Mouse (Mus musculus) hematopoietic stem cell, adult 5-6 weeks (primary cell): ENCODE measurements at regions not wholly inside any gene's neighbourhood (a gene's known extent, or its start where the extent isn't known, plus 50 kb on each side); places are given as distances from the start of the nearest gene placed in this dataset.
"Not testable (repeated sequence)": the region's sequence is repeated elsewhere in the genome, so short reads cannot be mapped to it uniquely, and the experiment has no call there.

ENCODE experiments used
- ATAC-seq, 2 experiments: fragments of 125-278 bp in 1 of 2; replicated peaks in 1 of 2; 2 replicates each; pipeline ENCODE4 v1.8.0; 2016 to 2017; ENCODE audit warnings: inconsistent platforms in 2 of 2, mild to moderate bottlenecking in 2 of 2, moderate number of reproducible peaks in 2 of 2, low read depth in 1 of 2, moderate TSS enrichment in 1 of 2; ENCODE audit not compliant: low FRiP score in 2 of 2, poor library complexity in 2 of 2, severe bottlenecking in 2 of 2, insufficient read depth in 1 of 2, low TSS enrichment in 1 of 2

DNA sequence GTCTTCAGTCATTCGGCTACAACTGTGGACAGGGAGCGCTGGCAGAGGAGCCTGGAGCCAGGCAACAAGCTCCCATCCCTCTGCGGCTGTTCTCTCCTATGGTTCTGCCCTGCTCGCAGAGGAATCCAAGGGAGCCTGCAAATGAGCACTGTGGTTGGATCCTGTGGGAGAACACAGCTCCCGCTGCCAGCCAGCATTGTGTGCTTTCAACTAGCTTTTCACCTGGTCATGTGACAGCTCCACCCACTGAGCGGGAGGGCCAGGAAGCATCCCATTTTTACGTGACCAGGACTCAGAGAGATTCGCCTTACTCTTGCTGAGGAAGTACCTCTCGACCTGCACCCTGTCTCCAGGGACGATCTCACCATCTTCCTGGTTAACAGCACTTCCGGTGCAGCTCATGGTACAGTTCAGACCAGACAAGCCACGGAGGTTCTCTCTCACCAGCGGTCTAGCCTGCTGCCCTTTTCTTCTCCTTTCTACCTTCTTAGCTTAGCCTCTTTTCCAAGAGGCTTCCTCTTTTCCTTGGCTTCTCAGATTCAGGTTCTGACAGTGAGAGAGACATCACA is 186.7 kb upstream of the Kit start:
- ATAC-seq: peak in 1 of 2 experiments; percentile 51; a peak in 2 of 4 replicates

DNA sequence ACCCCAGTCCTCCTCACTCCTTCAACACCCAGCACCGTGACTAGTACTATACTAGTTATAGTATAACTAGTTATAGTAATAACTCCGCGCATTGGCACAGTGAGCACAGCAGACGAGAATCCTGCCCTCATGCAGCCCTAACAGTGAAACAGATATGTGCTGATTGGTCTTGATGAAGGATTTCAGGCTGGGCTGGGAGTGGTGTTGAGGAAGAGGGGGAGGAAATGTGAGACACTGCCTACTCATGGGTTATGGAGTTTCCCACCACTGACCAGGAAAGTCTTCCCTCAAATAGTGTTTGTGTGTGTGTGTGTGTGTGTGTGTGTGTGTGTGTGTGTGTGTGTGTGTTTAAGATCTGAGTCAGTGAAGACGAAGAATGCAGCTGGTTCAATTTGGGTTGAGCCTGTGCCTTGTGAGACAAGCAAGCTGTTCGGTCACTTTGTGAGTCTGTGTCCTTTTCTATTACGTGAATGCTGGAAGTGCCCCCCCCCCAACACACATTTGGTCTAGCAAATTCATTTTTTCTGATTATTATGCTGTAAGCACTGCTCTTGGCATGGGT is 185.9 kb upstream of the Kit start:
- no peak for ATAC-seq

DNA sequence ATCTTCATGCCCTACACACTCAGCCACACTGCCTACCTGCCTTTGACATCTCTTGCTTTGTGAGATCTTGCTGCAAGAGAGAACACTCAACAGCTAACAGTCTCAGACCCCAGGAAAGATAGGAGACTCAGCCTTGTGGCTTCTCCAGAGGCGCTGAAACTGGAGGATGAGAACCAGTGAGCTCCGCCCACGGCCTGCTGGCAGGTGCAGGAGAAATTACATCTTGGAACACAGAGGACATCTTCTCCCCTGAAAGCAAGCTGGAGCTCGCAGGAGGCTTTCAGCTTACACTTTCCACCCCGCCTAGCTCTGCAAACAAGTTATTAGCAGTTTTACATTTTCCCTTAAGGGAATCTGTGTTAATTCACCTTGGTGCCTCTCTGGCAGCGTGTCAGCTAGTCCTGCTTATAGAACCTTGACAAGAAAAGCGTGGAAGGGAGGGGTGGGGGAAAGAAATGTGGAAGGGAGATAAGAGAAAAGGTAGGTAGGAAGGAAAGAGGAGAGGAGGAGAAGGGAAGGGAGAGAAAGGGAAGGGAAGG is 185.2 kb upstream of the Kit start:
- ATAC-seq: no peak

DNA sequence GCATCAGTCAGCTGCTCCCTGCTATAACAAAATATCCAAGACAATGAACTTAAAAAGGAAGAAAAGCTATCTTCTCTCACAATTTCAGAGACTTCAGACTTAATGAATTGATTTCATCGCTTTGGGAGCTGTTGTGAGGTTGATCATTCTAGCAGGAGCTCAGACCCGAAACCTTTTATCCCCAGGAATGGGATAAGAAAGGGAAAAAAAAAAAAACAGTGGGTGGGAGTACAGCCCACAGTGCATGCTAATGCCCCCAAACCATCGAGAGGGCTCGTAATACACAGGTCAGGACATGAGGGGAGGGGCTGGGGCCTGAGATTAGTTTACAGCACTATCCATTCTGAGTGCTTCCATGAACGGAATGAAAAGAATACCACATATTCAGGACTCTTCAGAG is 175.9 kb upstream of the Kit start:
- no peak for ATAC-seq

DNA sequence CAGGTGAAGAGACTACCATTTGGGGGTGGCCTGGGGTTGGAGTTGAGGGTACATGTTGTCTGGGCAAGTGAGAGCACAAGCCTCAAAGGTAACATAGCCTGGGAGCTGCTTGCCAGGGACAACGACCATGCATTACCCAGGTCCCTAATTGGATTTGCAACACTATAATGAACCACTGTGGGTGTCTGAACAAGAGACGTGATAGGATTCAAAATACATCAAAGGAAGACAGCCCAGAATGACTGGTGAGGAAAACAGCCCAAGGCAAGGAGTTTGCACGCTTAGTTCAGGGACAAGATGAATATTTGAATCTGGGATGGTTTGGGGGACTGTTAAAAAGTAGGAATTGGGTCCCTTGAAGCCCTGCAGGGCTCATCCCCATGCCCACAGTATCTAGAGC is 173.0 kb upstream of the Kit start:
- ATAC-seq: no peak

DNA sequence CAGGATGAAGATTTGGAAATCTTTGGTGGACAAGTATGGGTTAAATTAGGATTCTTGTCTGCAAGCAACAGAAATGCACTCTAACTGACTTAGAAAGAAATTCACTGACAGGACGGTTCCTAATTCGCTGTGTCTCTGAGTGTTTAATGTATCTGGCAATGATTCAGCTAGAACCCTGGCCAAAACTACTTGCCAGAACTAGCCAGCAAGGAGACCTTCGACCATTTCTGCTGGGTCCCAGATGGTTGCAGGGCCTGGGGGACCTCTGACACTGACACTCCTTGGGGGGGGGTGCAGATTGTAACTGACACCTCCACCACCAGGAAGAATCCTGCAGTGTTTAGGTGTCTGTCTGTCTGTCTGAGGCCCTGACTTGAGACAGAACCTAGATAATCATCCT is 172.1 kb upstream of the Kit start:
- ATAC-seq: no peak

DNA sequence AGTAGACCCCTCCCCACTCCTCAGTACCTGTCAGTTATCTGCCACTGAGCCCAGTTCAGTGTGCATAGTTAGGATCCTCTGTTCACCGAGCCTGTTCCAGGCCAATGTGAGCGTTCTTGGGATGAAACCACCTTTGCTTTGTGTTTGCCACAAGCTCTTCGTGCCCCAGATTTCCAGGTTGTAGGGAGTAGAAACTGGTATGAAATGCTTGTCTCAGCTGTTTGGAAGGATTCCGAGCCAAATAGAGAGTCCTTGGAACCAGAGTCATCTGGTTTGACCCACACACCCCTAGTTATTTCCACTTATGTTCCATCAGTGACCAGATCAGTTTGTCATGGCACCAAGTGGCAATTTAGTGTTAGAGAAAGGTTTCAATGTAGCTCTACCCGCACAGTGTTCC is 171.2 kb upstream of the Kit start:
- no peak for ATAC-seq

DNA sequence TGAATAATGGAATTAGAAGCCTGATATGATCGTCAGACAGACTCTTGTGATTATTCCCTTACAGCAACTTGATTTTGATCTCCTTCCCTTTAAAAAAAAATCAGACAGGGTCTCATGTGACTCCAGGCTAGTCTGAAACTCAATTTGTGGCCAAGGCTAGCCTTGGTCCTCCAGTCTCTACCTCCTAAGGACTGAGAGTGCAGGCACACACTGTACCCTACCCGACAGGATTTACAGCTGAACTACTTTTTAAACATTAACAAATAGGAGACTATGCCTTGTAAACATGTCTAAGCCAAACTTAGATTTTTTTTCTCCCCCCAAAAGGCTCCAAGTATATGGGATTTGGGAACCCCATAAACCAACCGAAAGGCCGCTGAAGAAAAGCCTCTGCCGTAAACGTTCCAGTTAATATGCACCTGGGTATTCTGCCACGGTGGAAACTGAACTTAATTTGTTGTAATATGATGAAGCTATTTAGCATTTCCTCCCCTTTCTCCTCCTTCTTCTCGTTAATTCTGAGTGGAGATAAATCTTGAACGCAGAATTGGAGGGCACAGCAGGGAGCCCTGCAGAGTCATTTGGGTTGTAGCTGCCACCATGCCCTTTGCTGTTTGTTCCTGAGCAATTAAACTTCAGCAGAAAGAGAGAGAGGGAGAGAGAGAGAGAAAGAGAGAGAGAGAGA is 170.0 kb upstream of the Kit start:
- ATAC-seq: no peak

DNA sequence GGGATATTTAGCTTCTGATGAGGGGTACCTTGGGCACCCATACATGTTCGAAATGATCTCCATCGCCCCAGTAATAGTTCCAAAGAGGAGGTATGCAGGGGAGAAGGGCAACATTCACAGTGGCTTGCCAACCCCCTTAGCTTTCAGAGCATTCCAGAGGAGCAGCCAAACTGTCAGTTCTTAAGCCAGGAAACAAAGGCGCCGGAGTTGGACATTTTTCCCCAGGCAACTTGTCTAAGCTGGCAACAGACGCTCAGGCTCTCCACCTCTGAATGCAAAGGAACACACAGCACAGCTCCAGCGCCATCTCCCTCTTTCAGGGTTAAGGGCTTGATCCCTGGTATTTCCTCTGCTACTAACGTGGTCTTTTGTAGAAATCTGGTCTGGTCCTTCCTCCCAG is 169.2 kb upstream of the Kit start:
- no peak for ATAC-seq

DNA sequence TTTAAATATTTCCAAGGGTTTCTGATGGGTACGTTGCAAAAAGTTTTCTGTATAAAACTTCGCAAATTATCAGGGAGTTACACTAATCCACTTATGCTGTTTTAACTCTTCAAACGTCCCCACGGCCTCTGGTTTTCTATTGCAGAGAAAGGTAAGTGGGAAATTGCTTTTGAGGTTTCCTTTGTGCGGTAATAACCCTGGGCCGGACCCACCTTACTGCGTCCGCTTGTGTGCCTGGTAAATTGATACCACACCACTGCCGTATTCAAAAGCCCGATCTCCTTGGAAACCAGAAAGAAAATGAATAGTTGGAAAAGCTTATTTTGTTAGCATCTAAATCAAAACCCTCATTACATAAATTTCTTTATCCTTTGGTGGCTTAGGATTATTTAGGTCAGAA is 167.0 kb upstream of the Kit start:
- no peak for ATAC-seq

DNA sequence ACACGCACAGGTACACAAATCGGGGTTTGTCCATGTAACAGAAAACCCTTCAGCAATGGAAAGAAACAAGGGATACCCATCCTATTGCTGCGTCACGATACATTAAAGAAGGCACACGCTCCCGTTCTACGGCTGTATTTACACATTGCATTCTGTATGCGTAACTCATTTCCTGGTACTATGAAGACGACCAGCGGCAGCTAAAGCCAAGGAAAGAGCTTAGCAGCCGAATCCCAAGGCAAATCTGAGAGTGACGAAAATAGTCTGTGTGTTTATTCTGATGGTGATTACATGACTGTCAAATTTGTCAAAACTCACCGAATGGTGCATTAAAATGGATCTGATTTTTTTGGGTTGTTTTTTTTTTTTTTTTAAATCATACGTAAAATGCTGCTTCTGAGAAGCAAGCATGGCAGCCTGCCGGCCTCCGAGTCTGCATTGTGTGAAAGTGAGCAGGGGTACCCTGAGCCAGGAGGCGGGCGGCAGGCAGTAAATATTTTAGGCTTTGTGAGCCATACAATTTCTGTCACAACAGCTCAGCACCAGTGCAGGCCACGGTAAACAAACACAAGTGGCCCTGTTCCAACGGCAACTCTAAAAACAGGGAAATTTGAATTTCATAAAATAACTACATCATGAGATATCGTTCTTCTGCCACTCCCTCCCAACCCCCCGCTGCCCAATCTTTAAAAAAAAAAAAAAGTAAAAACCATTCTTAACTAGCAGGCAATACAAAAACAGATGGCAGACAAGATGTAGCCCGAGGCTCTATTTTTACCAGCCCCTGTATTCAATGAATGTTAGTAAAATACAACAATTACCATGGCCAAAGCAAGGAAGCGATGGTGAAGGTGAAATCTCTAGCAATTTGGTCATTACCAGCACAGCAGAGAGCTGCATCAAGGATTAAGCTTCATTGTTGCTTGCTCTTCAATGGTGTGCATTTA is 164.2 kb upstream of the Kit start:
- ATAC-seq: no peak

DNA sequence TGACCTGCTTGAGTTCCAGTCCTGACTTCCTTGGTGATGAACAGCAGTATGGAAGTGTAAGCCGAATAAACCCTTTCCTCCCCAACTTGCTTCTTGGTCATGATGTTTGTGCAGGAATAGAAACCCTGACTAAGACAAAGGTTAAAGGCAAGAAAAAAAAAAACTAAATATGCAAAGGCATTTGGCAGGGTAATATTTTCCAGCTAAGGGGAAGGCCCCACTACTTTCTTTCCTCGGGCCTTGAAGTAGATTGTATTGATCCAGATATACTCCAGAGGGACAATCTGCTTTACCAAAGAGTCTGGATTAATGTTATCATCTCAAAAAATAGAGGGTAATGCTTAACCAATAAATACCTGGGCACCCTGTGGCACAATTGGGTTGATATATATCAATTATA is 155.4 kb upstream of the Kit start:
- ATAC-seq: not testable (repeated sequence)

DNA sequence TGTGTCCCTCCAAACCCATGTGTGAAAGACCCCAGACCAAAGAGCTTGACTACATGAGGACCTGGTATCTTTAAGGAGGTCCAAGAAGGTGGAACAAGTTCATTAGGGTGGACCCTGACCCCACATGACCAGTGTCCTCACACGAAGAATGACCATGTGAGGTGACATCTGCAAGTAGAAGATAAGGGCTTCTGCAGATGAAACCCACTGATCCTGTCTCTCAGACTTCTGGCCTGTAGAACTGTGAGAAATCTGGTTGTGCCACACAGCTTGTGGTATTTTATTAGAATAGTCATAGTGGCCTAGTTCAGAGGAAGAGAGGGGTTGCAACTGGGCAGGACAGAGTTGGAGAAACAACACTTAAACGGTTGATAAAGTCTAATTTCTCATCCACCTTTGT is 141.8 kb upstream of the Kit start:
- no peak for ATAC-seq

DNA sequence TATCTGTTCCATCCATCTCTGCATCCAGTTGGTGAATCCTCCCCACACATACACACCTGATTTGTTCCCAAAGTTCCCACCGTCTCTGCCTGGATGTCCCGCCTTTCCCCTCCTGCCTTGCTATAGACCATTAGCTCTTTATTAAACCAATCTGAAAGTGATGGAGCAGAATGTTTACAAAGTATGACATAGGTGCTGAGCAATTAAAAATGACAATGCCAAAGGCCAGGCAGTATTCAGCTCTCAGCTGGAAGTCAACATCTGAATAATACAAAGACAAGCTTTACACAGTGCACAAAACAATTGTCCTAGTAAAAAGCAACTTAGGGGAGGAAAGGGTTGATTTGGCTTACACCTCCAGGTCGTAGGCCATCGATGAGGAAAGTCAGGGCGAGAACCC is 136.8 kb upstream of the Kit start:
- no peak for ATAC-seq

DNA sequence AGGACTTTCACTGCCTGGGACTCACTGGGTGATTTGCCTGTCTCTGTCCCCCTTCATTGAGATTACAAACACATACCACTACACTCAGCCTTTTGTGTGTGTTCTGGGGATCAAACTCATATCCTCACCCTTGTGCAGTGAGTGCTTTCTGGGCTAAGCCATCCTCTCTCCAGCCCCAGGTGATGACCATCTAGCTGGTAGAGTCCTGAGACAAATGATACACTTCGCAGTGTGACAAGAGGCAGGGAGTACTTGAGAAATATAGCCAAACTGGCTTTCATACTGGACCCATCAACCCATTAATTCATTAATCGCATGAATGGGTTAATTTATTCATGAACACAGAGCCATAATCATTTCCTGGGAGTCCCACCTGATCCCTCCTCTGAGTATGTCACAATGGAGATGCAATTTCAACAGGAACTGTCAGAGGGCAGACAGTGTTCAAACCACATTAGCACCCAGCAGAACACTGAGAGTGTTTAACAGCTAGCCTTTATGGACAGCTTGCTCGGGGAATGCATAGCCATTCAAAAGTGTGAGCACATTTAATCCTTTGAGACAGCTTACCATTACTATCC is 130.6 kb upstream of the Kit start:
- no peak for ATAC-seq

DNA sequence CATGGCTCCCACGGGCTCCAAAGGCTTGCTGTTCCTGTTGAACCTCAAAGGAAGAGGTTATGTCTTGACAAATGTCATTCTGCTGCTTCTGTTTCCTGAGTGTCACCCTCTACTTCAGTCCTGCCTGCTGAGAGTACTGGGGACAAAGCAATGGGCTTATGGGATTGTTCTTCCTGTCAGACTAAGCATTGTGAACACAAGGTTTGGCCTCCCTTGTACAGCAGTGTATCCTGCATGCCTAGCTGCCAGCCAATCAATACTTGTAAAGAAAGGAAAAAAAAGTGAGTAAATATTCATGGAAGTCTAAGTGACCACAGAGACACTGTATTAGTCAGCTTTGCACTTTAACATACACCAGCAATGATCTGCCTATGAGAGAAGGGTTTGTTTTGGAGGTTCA is 128.3 kb upstream of the Kit start:
- no peak for ATAC-seq

DNA sequence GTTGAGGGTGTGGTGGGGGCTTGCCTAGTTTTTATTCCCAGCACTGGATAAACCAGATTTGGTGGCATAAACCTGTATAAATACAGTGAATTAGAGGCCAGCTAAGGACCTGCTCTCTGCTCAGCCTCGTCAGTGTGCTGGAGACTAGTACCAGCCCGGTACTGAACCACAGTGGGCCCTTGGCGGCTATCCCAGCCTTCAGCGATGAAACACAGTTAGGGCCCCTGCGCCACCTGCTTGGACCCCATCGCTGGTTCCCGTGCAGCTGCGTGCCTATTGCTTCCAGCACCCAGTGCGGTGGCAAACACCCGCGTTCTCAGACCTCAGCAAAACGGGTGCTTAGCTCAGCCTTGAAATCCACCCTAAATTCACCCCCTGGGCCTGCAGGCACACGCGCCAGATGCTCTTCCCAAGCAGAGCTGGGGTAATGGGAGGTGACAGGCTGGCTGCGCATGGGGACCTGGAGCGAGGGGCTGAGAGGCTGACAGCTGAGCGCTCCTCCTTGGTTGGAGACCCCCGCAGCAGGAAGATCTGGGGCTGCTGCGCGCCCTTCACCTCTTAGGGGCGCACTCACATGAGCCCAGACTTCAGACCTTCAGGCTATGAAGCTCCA is 124.7 kb upstream of the Kit start:
- ATAC-seq: no peak
